Mouse (Mus musculus): Measurements from ENCODE around the gene Gm3402.
"Not testable (repeated sequence)": the region's sequence is repeated elsewhere in the genome, so short reads cannot be mapped to it uniquely, and the experiment has no call there.

GRCm38 (mm10) chr5:146481665-146482064 is 32.3 kb upstream of the Gm3402 start, which contains the start of gene Gm6408:
- TF ChIP-seq POLR2A (IDR thresholded peaks at IDR 0.05; ENCODE audit: insufficient read depth, low read depth, low read length); CTCF (IDR thresholded peaks at IDR 0.05): not testable (repeated sequence)

All from heart, adult 2 months (tissue).